Mouse (Mus musculus): ENCODE results near the gene Ptprs. TPM values are rescaled to one million over a fixed set of nuclear protein-coding genes. Genes with fewer than 3 reads are reported as not detected.
A peak's percentile ranks its signal among the peaks of the same experiment; 100 is the strongest.

The Ptprs gene
- polyA plus RNA-seq, 1 experiment from 2014 or later = 229 TPM

DNA sequence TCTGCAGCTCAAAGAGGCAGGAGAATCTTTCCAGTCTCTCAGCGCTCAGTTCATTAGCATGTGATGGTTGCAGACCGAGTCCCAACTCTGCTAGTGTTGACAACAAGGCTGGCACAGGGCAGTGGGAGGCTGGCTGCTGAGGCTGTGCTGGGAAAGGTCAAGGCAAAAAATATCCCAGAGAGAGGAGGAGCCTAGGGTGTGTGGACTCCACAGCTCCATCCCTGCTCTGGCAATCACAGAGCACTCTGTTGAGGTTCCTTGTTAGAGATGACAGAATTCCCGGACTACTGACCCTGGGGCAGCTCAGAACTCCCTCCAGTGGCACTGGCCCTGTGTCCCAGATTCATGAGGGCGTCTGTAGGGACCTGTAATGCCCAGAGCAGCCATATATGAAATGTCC is 23.0 kb downstream of the Ptprs start:
- no peak overlapping the region for H3K27ac ChIP-seq (ENCODE audit: low read depth, low read length)
- no peaks in the 10 kb centered on the region for H3K4me1 ChIP-seq (ENCODE audit: control insufficient read depth, insufficient read depth, low read depth, low read length)
- WGBS = 50% methylated on average over 4 of the region's 4 CpGs
- H3K9me3 ChIP-seq (ENCODE audit: control insufficient read depth, low read length) = no peaks in the 10 kb centered on the region
- H3K36me3 ChIP-seq (ENCODE audit: control insufficient read depth, insufficient read depth, low read length) = peaks cover 83% of the 10 kb centered on the region
- H3K4me2 ChIP-seq (ENCODE audit: low read length) = no peak overlapping the region
- ATAC-seq = 0 out of 2 replicates have a peak, but pooled peaks have one; percentile 16
- no peak overlapping the region for H3K9ac ChIP-seq (ENCODE audit: low read depth, low read length)
- no peaks in the 10 kb centered on the region for H3K27me3 ChIP-seq (replicated peaks; ENCODE audit: control insufficient read depth, insufficient read depth, low read length)
- no peak overlapping the region for H3K4me3 ChIP-seq (ENCODE audit: low read length)

DNA sequence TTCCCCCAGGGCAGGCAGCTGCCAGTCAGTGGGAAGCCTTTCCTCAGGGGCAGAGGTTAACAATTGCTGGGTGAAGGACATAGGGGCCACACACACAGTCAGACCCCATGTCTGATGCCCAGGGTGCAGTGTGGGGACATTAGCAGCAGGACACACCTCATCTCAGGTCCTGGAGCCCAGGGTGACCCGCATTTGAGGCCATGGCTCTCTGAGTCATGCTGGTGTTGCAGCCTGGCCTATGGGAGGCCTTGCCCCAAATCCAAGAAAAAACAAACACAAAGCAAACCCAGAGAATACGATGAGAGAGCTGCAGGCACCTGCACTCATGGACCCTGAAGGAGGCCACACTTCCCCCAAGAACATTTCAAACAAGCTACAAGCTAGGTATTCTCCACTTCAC is 28.6 kb downstream of the Ptprs start:
- WGBS = 86% methylated on average over 2 of the region's 2 CpGs

DNA sequence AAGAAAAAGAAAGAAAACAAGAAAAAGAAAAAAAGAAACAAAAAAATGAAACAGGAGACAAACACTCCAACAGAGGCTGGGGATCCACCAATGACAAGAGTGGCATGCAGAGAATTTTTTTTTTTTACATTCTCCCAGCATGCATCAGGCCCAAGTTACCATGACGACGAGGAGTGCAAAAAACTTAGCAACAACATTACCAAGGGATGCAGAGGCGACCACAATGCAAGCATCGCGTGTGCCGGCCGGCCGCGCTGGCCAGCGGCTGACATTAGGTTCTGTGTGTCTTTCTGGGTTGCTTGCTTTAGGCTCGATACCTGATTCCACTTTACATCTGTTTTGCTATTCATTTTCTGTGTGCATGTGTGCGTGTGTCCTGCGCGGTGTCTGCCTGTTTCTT is 30.9 kb downstream of the Ptprs start:
- peak; percentile 35 for ATAC-seq
- Histone ChIP-seq H3K4me3 (ENCODE audit: low read length) (no peak overlapping the region), H3K27me3 (replicated peaks; ENCODE audit: control insufficient read depth, insufficient read depth, low read length) (no peaks in the 10 kb centered on the region), H3K4me2 (ENCODE audit: low read length) (no peak overlapping the region), H3K9ac (ENCODE audit: low read depth, low read length) (no peak overlapping the region), H3K4me1 (ENCODE audit: control insufficient read depth, insufficient read depth, low read depth, low read length) (peaks cover 10% of the 10 kb centered on the region), H3K27ac (ENCODE audit: low read depth, low read length) (peak overlapping the region; percentile 39; the same call in 1 of the 2 replicates), H3K36me3 (ENCODE audit: control insufficient read depth, insufficient read depth, low read length) (peaks cover 45% of the 10 kb centered on the region), H3K9me3 (ENCODE audit: control insufficient read depth, low read length) (no peaks in the 10 kb centered on the region)
- 36% methylated on average over 14 of the region's 14 CpGs for WGBS

More for the DNA sequence above, 28.6 kb downstream of the Ptprs start:
- Histone ChIP-seq H3K4me2 (ENCODE audit: low read length) (no peak overlapping the region), H3K36me3 (ENCODE audit: control insufficient read depth, insufficient read depth, low read length) (peaks cover 59% of the 10 kb centered on the region), H3K4me1 (ENCODE audit: control insufficient read depth, insufficient read depth, low read depth, low read length) (peaks cover 7% of the 10 kb centered on the region; the same call in 1 of the 2 replicates), H3K27ac (ENCODE audit: low read depth, low read length) (no peak overlapping the region), H3K9me3 (ENCODE audit: control insufficient read depth, low read length) (no peaks in the 10 kb centered on the region), H3K27me3 (replicated peaks; ENCODE audit: control insufficient read depth, insufficient read depth, low read length) (no peaks in the 10 kb centered on the region), H3K4me3 (ENCODE audit: low read length) (no peak overlapping the region), H3K9ac (ENCODE audit: low read depth, low read length) (peak overlapping the region; percentile 27; the same call in 1 of the 2 replicates)
- no peak for ATAC-seq

DNA sequence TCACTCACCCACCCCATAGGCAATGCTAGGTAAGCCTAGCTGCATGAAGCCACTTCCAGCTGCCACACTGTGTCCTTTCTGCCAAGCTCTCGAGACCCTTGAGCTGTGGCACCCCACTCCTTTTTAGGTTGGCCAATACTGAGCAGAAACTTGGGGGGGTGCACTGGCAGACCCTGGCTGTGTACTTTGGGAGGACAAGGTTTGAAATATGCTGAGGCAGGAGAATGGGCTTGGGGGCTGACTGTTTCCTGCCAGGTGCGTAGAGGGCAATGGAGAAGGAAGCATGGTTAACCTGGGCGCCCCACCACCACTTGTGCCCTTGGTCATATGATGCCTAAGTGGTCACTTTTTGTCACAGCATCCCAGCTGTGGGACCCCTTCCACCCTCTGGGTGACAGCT is 31.5 kb downstream of the Ptprs start:
- Histone ChIP-seq H3K4me3 (ENCODE audit: low read length) (no peak overlapping the region), H3K27me3 (replicated peaks; ENCODE audit: control insufficient read depth, insufficient read depth, low read length) (no peaks in the 10 kb centered on the region), H3K4me2 (ENCODE audit: low read length) (no peak overlapping the region), H3K9ac (ENCODE audit: low read depth, low read length) (no peak overlapping the region), H3K4me1 (ENCODE audit: control insufficient read depth, insufficient read depth, low read depth, low read length) (peaks cover 16% of the 10 kb centered on the region), H3K27ac (ENCODE audit: low read depth, low read length) (no peak overlapping the region), H3K36me3 (ENCODE audit: control insufficient read depth, insufficient read depth, low read length) (peaks cover 39% of the 10 kb centered on the region), H3K9me3 (ENCODE audit: control insufficient read depth, low read length) (no peaks in the 10 kb centered on the region)
- no peak for ATAC-seq
- 97% methylated on average over 3 of the region's 3 CpGs for WGBS

GRCm38 (mm10) chr17:56443341-56443795 is 32.9 kb downstream of the Ptprs start:
- Histone ChIP-seq H3K4me3 (ENCODE audit: low read length) (no peak overlapping the region), H3K4me2 (ENCODE audit: low read length) (no peak overlapping the region), H3K27ac (ENCODE audit: low read depth, low read length) (no peak overlapping the region; the same call in 1 of the 2 replicates), H3K27me3 (replicated peaks; ENCODE audit: control insufficient read depth, insufficient read depth, low read length) (no peaks in the 10 kb centered on the region), H3K4me1 (ENCODE audit: control insufficient read depth, insufficient read depth, low read depth, low read length) (peaks cover 19% of the 10 kb centered on the region), H3K9me3 (ENCODE audit: control insufficient read depth, low read length) (no peaks in the 10 kb centered on the region), H3K36me3 (ENCODE audit: control insufficient read depth, insufficient read depth, low read length) (peaks cover 25% of the 10 kb centered on the region), H3K9ac (ENCODE audit: low read depth, low read length) (no peak overlapping the region)
- 83% methylated on average over 5 of the region's 5 CpGs for WGBS
- no peak for ATAC-seq

- 0 out of 2 replicates have a peak, but pooled peaks have one; percentile 2 for ATAC-seq
These were observed 34.0 kb downstream of the Ptprs start for GRCm38 (mm10) chr17:56442316-56442715.

DNA sequence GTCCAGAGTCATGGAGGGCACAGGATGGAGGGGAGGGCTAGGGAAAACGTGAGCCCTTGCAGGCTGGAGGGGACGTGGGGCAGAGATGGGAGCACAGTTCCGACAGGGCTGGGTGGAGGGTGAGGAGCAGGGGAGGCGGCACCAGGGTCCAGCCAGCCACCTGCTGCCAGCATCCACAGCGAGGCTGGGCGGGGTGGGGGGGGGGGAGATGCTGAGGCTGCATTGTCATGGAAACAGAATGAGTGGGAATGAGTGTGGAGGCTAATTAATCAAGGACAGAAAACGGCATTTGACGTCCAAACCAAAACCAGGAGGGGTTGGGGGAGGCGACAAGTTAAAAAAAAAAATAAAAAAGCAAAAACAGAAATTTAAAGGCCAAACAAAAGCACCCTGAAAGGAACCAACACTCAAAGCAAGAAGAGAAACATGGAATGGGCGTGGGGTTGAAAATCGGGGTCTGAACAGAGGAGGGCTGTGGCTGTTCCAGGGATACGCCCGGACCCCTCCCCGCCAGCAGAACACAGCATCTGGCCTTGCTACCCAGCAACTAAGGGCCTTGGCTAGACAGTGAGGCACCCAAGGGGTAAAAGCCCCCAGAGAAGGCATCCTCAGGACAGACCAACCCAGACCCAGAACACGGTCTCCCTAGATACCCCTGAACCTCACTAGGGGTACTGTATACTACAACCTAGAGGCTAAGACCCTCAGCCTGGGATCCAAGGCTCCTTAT is 36.4 kb downstream of the Ptprs start:
- H3K9ac ChIP-seq (ENCODE audit: low read depth, low read length) = 0 out of 2 replicates have a peak overlapping the region, but pooled peaks have one; percentile 1
- no peaks in the 10 kb centered on the region for H3K9me3 ChIP-seq (ENCODE audit: control insufficient read depth, low read length)
- peaks cover 36% of the 10 kb centered on the region for H3K36me3 ChIP-seq (ENCODE audit: control insufficient read depth, insufficient read depth, low read length)
- H3K4me2 ChIP-seq (ENCODE audit: low read length) = no peak overlapping the region; the same call in 1 of the 2 replicates
- H3K27me3 ChIP-seq (replicated peaks; ENCODE audit: control insufficient read depth, insufficient read depth, low read length) = no peaks in the 10 kb centered on the region
- 36% methylated on average over 15 of the region's 15 CpGs for WGBS
- peak overlapping the region; percentile 48 for H3K27ac ChIP-seq (ENCODE audit: low read depth, low read length)
- no peak overlapping the region for H3K4me3 ChIP-seq (ENCODE audit: low read length)
- ATAC-seq = peak; percentile 4; the same call in 1 of the 2 replicates
- H3K4me1 ChIP-seq (ENCODE audit: control insufficient read depth, insufficient read depth, low read depth, low read length) = peaks cover 12% of the 10 kb centered on the region

More at GRCm38 (mm10) chr17:56442316-56442715, 34.0 kb downstream of the Ptprs start:
- peaks cover 20% of the 10 kb centered on the region for H3K36me3 ChIP-seq (ENCODE audit: control insufficient read depth, insufficient read depth, low read length)
- H3K4me2 ChIP-seq (ENCODE audit: low read length) = no peak overlapping the region
- H3K4me3 ChIP-seq (ENCODE audit: low read length) = no peak overlapping the region
- 72% methylated on average over 6 of the region's 6 CpGs for WGBS
- H3K9me3 ChIP-seq (ENCODE audit: control insufficient read depth, low read length) = no peaks in the 10 kb centered on the region
- H3K9ac ChIP-seq (ENCODE audit: low read depth, low read length) = no peak overlapping the region
- peaks cover 19% of the 10 kb centered on the region for H3K4me1 ChIP-seq (ENCODE audit: control insufficient read depth, insufficient read depth, low read depth, low read length)
- no peaks in the 10 kb centered on the region for H3K27me3 ChIP-seq (replicated peaks; ENCODE audit: control insufficient read depth, insufficient read depth, low read length)
- no peak overlapping the region for H3K27ac ChIP-seq (ENCODE audit: low read depth, low read length)

- Histone ChIP-seq H3K9ac (ENCODE audit: low read depth, low read length) (no peak overlapping the region), H3K27ac (ENCODE audit: low read depth, low read length) (no peak overlapping the region), H3K36me3 (ENCODE audit: control insufficient read depth, insufficient read depth, low read length) (peaks cover 49% of the 10 kb centered on the region), H3K4me3 (ENCODE audit: low read length) (no peak overlapping the region), H3K4me1 (ENCODE audit: control insufficient read depth, insufficient read depth, low read depth, low read length) (no peaks in the 10 kb centered on the region), H3K9me3 (ENCODE audit: control insufficient read depth, low read length) (no peaks in the 10 kb centered on the region), H3K27me3 (replicated peaks; ENCODE audit: control insufficient read depth, insufficient read depth, low read length) (no peaks in the 10 kb centered on the region), H3K4me2 (ENCODE audit: low read length) (no peak overlapping the region)
- WGBS = 64% methylated on average over 3 of the region's 3 CpGs
- ATAC-seq = no peak
These were observed 44.7 kb downstream of the Ptprs start for GRCm38 (mm10) chr17:56431582-56431981.

GRCm38 (mm10) chr17:56427857-56428256 is 48.4 kb downstream of the Ptprs start:
- no peak overlapping the region for H3K4me2 ChIP-seq (ENCODE audit: low read length)
- ATAC-seq = no peak
- H3K27ac ChIP-seq (ENCODE audit: low read depth, low read length) = no peak overlapping the region
- H3K27me3 ChIP-seq (replicated peaks; ENCODE audit: control insufficient read depth, insufficient read depth, low read length) = no peaks in the 10 kb centered on the region
- WGBS = 72% methylated on average over 26 of the region's 28 CpGs
- H3K9me3 ChIP-seq (ENCODE audit: control insufficient read depth, low read length) = no peaks in the 10 kb centered on the region
- H3K36me3 ChIP-seq (ENCODE audit: control insufficient read depth, insufficient read depth, low read length) = peaks cover 37% of the 10 kb centered on the region
- H3K4me1 ChIP-seq (ENCODE audit: control insufficient read depth, insufficient read depth, low read depth, low read length) = peaks cover 12% of the 10 kb centered on the region
- H3K9ac ChIP-seq (ENCODE audit: low read depth, low read length) = no peak overlapping the region
- H3K4me3 ChIP-seq (ENCODE audit: low read length) = no peak overlapping the region
